Mouse (Mus musculus): Measurements from ENCODE around the gene Dnase2a. TPM values are rescaled to one million over a fixed set of nuclear protein-coding genes. Genes with fewer than 3 reads are reported as not detected.

Dnase2a gene
- polyA plus RNA-seq, 1 experiment from 2014 or later, result 24.0 TPM

- Histone ChIP-seq H3K4me3 (ENCODE audit: low read depth, low read length) (no peak overlapping the region), H3K4me1 (ENCODE audit: insufficient read depth, low read depth, low read length) (no peaks in the 10 kb centered on the region), H3K36me3 (ENCODE audit: insufficient read depth, low read length) (no peaks in the 10 kb centered on the region), H3K9me3 (ENCODE audit: low read length) (no peaks in the 10 kb centered on the region), H3K9ac (replicated peaks; ENCODE audit: low read depth) (no peak overlapping the region), H3K4me2 (replicated peaks; ENCODE audit: low read depth, low read length) (no peak overlapping the region), H3K27ac (ENCODE audit: low read length) (no peak overlapping the region), H3K27me3 (replicated peaks; ENCODE audit: insufficient read depth, low read length) (no peaks in the 10 kb centered on the region)
- no peak for ATAC-seq
- TF ChIP-seq CTCF (IDR thresholded peaks at IDR 0.05) (peak; percentile 85), EP300 (IDR thresholded peaks at IDR 0.05) (no peak)
- 44% methylated on average over 2 of the region's 2 CpGs for WGBS
- peak; percentile 71 for DNase-seq (ENCODE audit: low spot score)
These were observed 48.4 kb downstream of the Dnase2a start for GRCm38 (mm10) chr8:84956768-84957167.

- Histone ChIP-seq H3K27me3 (replicated peaks; ENCODE audit: insufficient read depth, low read length) (no peaks in the 10 kb centered on the region), H3K4me1 (ENCODE audit: insufficient read depth, low read depth, low read length) (no peaks in the 10 kb centered on the region), H3K4me2 (replicated peaks; ENCODE audit: low read depth, low read length) (no peak overlapping the region), H3K27ac (ENCODE audit: low read length) (no peak overlapping the region), H3K9me3 (ENCODE audit: low read length) (no peaks in the 10 kb centered on the region), H3K4me3 (ENCODE audit: low read depth, low read length) (no peak overlapping the region), H3K36me3 (ENCODE audit: insufficient read depth, low read length) (no peaks in the 10 kb centered on the region), H3K9ac (replicated peaks; ENCODE audit: low read depth) (no peak overlapping the region)
- WGBS, result 84% methylated on average over 7 of the region's 7 CpGs
- TF ChIP-seq EP300 (IDR thresholded peaks at IDR 0.05) (no peak), CTCF (IDR thresholded peaks at IDR 0.05) (no peak)
- DNase-seq (ENCODE audit: low spot score) (no peak), ATAC-seq (no peak)
These were observed 51.5 kb downstream of the Dnase2a start for GRCm38 (mm10) chr8:84959811-84960210.

GRCm38 (mm10) chr8:84963952-84964351, 55.6 kb downstream of the Dnase2a start:
- Histone ChIP-seq H3K4me2 (replicated peaks; ENCODE audit: low read depth, low read length) (no peak overlapping the region), H3K4me1 (ENCODE audit: insufficient read depth, low read depth, low read length) (peaks cover 14% of the 10 kb centered on the region; the same call in 1 of the 2 replicates), H3K27ac (ENCODE audit: low read length) (no peak overlapping the region), H3K9ac (replicated peaks; ENCODE audit: low read depth) (no peak overlapping the region), H3K27me3 (replicated peaks; ENCODE audit: insufficient read depth, low read length) (no peaks in the 10 kb centered on the region), H3K4me3 (ENCODE audit: low read depth, low read length) (no peak overlapping the region), H3K9me3 (ENCODE audit: low read length) (no peaks in the 10 kb centered on the region), H3K36me3 (ENCODE audit: insufficient read depth, low read length) (no peaks in the 10 kb centered on the region)
- WGBS, result 81% methylated on average over 4 of the region's 4 CpGs
- no peak for ATAC-seq
- DNase-seq (ENCODE audit: low spot score), result no peak
- peak; percentile 24; the same call in 1 of the 2 replicates for TF ChIP-seq CTCF (IDR thresholded peaks at IDR 0.05)
- TF ChIP-seq EP300 (IDR thresholded peaks at IDR 0.05), result no peak

GRCm38 (mm10) chr8:84965731-84966291, 57.5 kb downstream of the Dnase2a start:
- WGBS, result under 1% methylated on average over 41 of the region's 41 CpGs
- DNase-seq (ENCODE audit: low spot score), result peak; percentile 99

GRCm38 (mm10) chr8:84966603-84967002, 58.2 kb downstream of the Dnase2a start:
- Histone ChIP-seq H3K4me3 (ENCODE audit: low read depth, low read length) (no peak overlapping the region), H3K9me3 (ENCODE audit: low read length) (no peaks in the 10 kb centered on the region), H3K4me2 (replicated peaks; ENCODE audit: low read depth, low read length) (0 out of 2 replicates have a peak overlapping the region, but pooled peaks have one; percentile 17), H3K36me3 (ENCODE audit: insufficient read depth, low read length) (0 out of 2 replicates have a peak, but pooled peaks cover under 1% of the 10 kb centered on the region), H3K27ac (ENCODE audit: low read length) (peak overlapping the region; percentile 57; the same call in 1 of the 2 replicates), H3K27me3 (replicated peaks; ENCODE audit: insufficient read depth, low read length) (no peaks in the 10 kb centered on the region), H3K4me1 (ENCODE audit: insufficient read depth, low read depth, low read length) (peaks cover 24% of the 10 kb centered on the region; the same call in 1 of the 2 replicates), H3K9ac (replicated peaks; ENCODE audit: low read depth) (no peak overlapping the region)
- DNase-seq (ENCODE audit: low spot score) (peak; percentile 38), ATAC-seq (peak; percentile 34)
- WGBS, result 27% methylated on average over 3 of the region's 3 CpGs
- TF ChIP-seq CTCF (IDR thresholded peaks at IDR 0.05) (no peak), EP300 (IDR thresholded peaks at IDR 0.05) (peak; percentile 53)

More at GRCm38 (mm10) chr8:84965731-84966291, 57.5 kb downstream of the Dnase2a start:
- Histone ChIP-seq H3K27ac (ENCODE audit: low read length) (peak overlapping the region; percentile 35; the same call in 1 of the 2 replicates), H3K9ac (replicated peaks; ENCODE audit: low read depth) (peak overlapping the region; percentile 46; the same call in 1 of the 2 replicates), H3K9me3 (ENCODE audit: low read length) (no peaks in the 10 kb centered on the region), H3K4me2 (replicated peaks; ENCODE audit: low read depth, low read length) (peak overlapping the region; percentile 87), H3K36me3 (ENCODE audit: insufficient read depth, low read length) (no peaks in the 10 kb centered on the region), H3K27me3 (replicated peaks; ENCODE audit: insufficient read depth, low read length) (no peaks in the 10 kb centered on the region), H3K4me3 (ENCODE audit: low read depth, low read length) (peak overlapping the region; percentile 53), H3K4me1 (ENCODE audit: insufficient read depth, low read depth, low read length) (peaks cover 23% of the 10 kb centered on the region; the same call in 1 of the 2 replicates)
- ATAC-seq, result peak; percentile 94
- TF ChIP-seq EP300 (IDR thresholded peaks at IDR 0.05), result no peak
- peak; percentile 1; the same call in 1 of the 2 replicates for TF ChIP-seq CTCF (IDR thresholded peaks at IDR 0.05)

GRCm38 (mm10) chr8:84967532-84968304, 59.4 kb downstream of the Dnase2a start:
- peaks cover 24% of the 10 kb centered on the region; the same call in 1 of the 2 replicates for H3K4me1 ChIP-seq (ENCODE audit: insufficient read depth, low read depth, low read length)
- no peak overlapping the region for H3K4me2 ChIP-seq (replicated peaks; ENCODE audit: low read depth, low read length)
- peaks cover 3% of the 10 kb centered on the region; the same call in 1 of the 2 replicates for H3K36me3 ChIP-seq (ENCODE audit: insufficient read depth, low read length)
- no peaks in the 10 kb centered on the region for H3K9me3 ChIP-seq (ENCODE audit: low read length)
- 86% methylated on average over 13 of the region's 13 CpGs for WGBS
- H3K27me3 ChIP-seq (replicated peaks; ENCODE audit: insufficient read depth, low read length), result no peaks in the 10 kb centered on the region
- ATAC-seq (no peak), DNase-seq (ENCODE audit: low spot score) (no peak)
- TF ChIP-seq EP300 (IDR thresholded peaks at IDR 0.05), result no peak
- TF ChIP-seq CTCF (IDR thresholded peaks at IDR 0.05), result no peak
- H3K27ac ChIP-seq (ENCODE audit: low read length), result 0 out of 2 replicates have a peak overlapping the region, but pooled peaks have one; percentile 87
- no peak overlapping the region for H3K9ac ChIP-seq (replicated peaks; ENCODE audit: low read depth)
- H3K4me3 ChIP-seq (ENCODE audit: low read depth, low read length), result no peak overlapping the region

All from lung, postnatal 0 days (tissue).